Mouse (Mus musculus) ZHBTc4 (cell line): ENCODE results near the gene Foxq1.

Source experiments
- DNase-seq: peaks from one replicate; pipeline ENCODE4 v3.0.0-alpha.2; 2011; ENCODE audit warnings: low read depth, low spot score

Foxq1 gene

GRCm38 (mm10) chr13:31572806-31573508 lies 17.0 kb downstream of the Foxq1 start:
- no peak for DNase-seq

GRCm38 (mm10) chr13:31574627-31575026 lies 18.7 kb downstream of the Foxq1 start:
- DNase-seq = no peak

- no peak for DNase-seq
Observed at GRCm38 (mm10) chr13:31576696-31577095, 20.8 kb downstream of the Foxq1 start.

- no peak for DNase-seq
Observed at GRCm38 (mm10) chr13:31577576-31577975, 21.6 kb downstream of the Foxq1 start.

GRCm38 (mm10) chr13:31578389-31578788 lies 22.5 kb downstream of the Foxq1 start:
- no peak for DNase-seq

GRCm38 (mm10) chr13:31579866-31580265 lies 23.9 kb downstream of the Foxq1 start:
- DNase-seq = peak; percentile 18

- no peak for DNase-seq
Observed at GRCm38 (mm10) chr13:31587341-31587740, 31.4 kb downstream of the Foxq1 start.

GRCm38 (mm10) chr13:31599576-31599975 lies 43.6 kb downstream of the Foxq1 start:
- DNase-seq = no peak

GRCm38 (mm10) chr13:31603964-31604363 lies 48.0 kb downstream of the Foxq1 start:
- no peak for DNase-seq
